Mouse (Mus musculus): ENCODE results near the gene Csnk1d.

The Csnk1d gene

GRCm38 (mm10) chr11:120984448-120985330, 6.4 kb downstream of the Csnk1d start:
- peak; percentile 27 to 31 for DNase-seq

- DNase-seq: no peak
Observed at GRCm38 (mm10) chr11:120982459-120982858, 8.7 kb downstream of the Csnk1d start.

GRCm38 (mm10) chr11:120981661-120982060, 9.5 kb downstream of the Csnk1d start:
- DNase-seq: no peak

- DNase-seq: peak; percentile 36 to 49
Observed at GRCm38 (mm10) chr11:120980427-120981035, 10.6 kb downstream of the Csnk1d start.

GRCm38 (mm10) chr11:120979711-120980426, 11.3 kb downstream of the Csnk1d start:
- no peak for DNase-seq

- DNase-seq: no peak
Observed at GRCm38 (mm10) chr11:120973318-120973717, 17.8 kb downstream of the Csnk1d start.

GRCm38 (mm10) chr11:120971237-120971636, 19.9 kb downstream of the Csnk1d start:
- DNase-seq: no peak

- no peak for DNase-seq
Observed at GRCm38 (mm10) chr11:120969742-120970141, 21.4 kb downstream of the Csnk1d start.

- no peak for DNase-seq
Observed at GRCm38 (mm10) chr11:120965587-120965986, 25.5 kb downstream of the Csnk1d start.

GRCm38 (mm10) chr11:120964195-120965157, 26.7 kb downstream of the Csnk1d start:
- no peak for DNase-seq

- DNase-seq: no peak
Observed at GRCm38 (mm10) chr11:120962909-120963308, 28.2 kb downstream of the Csnk1d start.

GRCm38 (mm10) chr11:120962050-120962771, 28.9 kb downstream of the Csnk1d start:
- no peak for DNase-seq

GRCm38 (mm10) chr11:120961594-120961993, 29.5 kb downstream of the Csnk1d start:
- DNase-seq: no peak

- no peak for DNase-seq
Observed at GRCm38 (mm10) chr11:120960248-120960647, 30.9 kb downstream of the Csnk1d start.

- no peak for DNase-seq
Observed at GRCm38 (mm10) chr11:120959564-120959963, 31.6 kb downstream of the Csnk1d start.

GRCm38 (mm10) chr11:120959066-120959465, 32.1 kb downstream of the Csnk1d start:
- DNase-seq: no peak

GRCm38 (mm10) chr11:120957731-120958257, 33.3 kb downstream of the Csnk1d start:
- no peak for DNase-seq

GRCm38 (mm10) chr11:120957052-120957451, 34.1 kb downstream of the Csnk1d start:
- no peak for DNase-seq

GRCm38 (mm10) chr11:120955701-120956100, 35.4 kb downstream of the Csnk1d start:
- no peak for DNase-seq

- DNase-seq: peak in 1 of 2 experiments; percentile 17
Observed at GRCm38 (mm10) chr11:120954936-120955335, 36.2 kb downstream of the Csnk1d start.
